Mouse (Mus musculus) embryonic fibroblast, embryonic 13.5 days (primary cell): ENCODE measurements around the gene Scrn3.

Source experiments
- CTCF ChIP-seq: IDR thresholded peaks from 2 replicates; pipeline ENCODE4 v1.5.1; 2011; ENCODE audit warnings: mild to moderate bottlenecking, control low read depth, low read length, moderate library complexity, borderline replicate concordance; ENCODE audit not compliant: insufficient read depth
- POLR2A ChIP-seq: IDR thresholded peaks from 2 replicates; pipeline ENCODE4 v1.6.1; 2011; ENCODE audit warnings: low read depth, mild to moderate bottlenecking, control low read depth, low read length, moderate library complexity

DNA sequence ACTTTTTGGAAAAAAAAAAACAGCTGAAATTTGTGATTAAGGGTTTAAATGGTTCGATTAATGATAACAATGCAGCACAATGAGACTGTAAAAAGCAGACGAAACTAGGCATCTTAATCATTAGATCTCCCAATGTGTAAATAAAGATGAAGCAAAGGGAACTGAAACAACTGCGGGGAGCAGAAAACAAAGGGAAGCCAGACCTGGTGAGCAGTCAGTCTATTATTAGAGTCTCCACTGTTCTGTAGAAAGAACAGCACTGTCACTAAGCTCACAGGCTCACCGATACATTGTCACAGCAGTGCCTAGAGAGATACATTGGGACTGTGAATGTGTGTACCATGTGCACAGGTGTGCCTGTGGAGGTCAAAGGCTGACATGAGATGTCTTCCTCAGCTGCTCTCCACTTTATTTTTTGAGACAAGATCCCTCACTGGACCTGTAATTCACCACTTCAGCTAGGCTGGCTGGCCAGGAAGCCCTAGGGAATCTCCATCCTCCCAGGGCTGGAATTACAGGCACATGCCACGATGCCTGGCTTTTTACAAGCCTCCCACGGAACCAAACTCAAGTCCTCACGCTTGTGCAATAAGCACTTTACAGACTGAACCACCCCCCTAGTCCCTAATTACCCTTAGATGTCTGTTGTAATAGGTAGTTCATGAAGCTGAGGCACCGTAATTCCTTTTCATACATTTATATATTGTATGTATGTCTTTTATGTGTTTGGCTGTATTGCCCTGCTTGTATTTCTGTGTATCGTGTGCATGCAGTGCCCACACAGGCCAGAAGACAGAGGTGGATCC, 59.3 kb downstream of the Scrn3 start:
- TF ChIP-seq CTCF (no peak), POLR2A (no peak)
